Mouse (Mus musculus) heart, embryonic 12.5 days (tissue): ENCODE measurements around the gene L3mbtl4. TPM values are rescaled to one million over a fixed set of nuclear protein-coding genes. Genes with fewer than 3 reads are reported as not detected.

Experiments
- ATAC-seq: fragments of 200-750 bp; cut with Nextera tagmentation; 2 replicates; pipeline ENCODE4 v1.8.0; 2017; ENCODE audit warnings: moderate TSS enrichment, moderate library complexity; ENCODE audit not compliant: insufficient number of reproducible peaks, low FRiP score
- H3K27ac ChIP-seq: fragments of 300-500 bp; sonication (generic); 2 replicates; pipeline ENCODE4 v1.5.1; 2016; ENCODE audit warnings: mild to moderate bottlenecking, moderate library complexity; ENCODE audit not compliant: poor library complexity, severe bottlenecking
- H3K27me3 ChIP-seq: fragments of 300-500 bp; sonication (generic); replicated peaks from 2 replicates; pipeline ENCODE4 v1.6.1; 2016; ENCODE audit warnings: mild to moderate bottlenecking, moderate library complexity
- H3K36me3 ChIP-seq: fragments of 300-500 bp; sonication (generic); 2 replicates; pipeline ENCODE4 v1.6.1; 2016; ENCODE audit warnings: mild to moderate bottlenecking, moderate library complexity
- H3K4me1 ChIP-seq: fragments of 300-500 bp; sonication (generic); replicated peaks from 2 replicates; pipeline ENCODE4 v1.6.1; 2016; ENCODE audit warnings: mild to moderate bottlenecking
- H3K4me2 ChIP-seq: fragments of 300-500 bp; sonication (generic); 2 replicates; pipeline ENCODE4 v1.6.1; 2016; ENCODE audit warnings: mild to moderate bottlenecking, moderate library complexity
- H3K4me3 ChIP-seq: fragments of 300-500 bp; sonication (generic); 2 replicates; pipeline ENCODE4 v1.5.1; 2016; ENCODE audit warnings: mild to moderate bottlenecking
- H3K9ac ChIP-seq: fragments of 300-500 bp; sonication (generic); 2 replicates; pipeline ENCODE4 v1.6.1; 2016; ENCODE audit warnings: mild to moderate bottlenecking, moderate library complexity
- H3K9me3 ChIP-seq: fragments of 300-500 bp; sonication (generic); replicated peaks from 2 replicates; pipeline ENCODE4 v1.6.1; 2016; ENCODE audit warnings: mild to moderate bottlenecking, moderate library complexity
- WGBS: fragments of 180-500 bp; shearing (Covaris S2); methylation state at CpG from one replicate; pipeline ENCODE4 v1.1.7; 2016; 5-methylcytosine and 5-hydroxymethylcytosine counted together
- polyA plus RNA-seq: library from polyadenylated mRNA; unstranded; fragments of >200 nt; fragmentation: Nextera tagmentation; extraction: Ambion mirVana; gene quantifications from 2 replicates; pipeline ENCODE4 v1.2.1, GENCODE M21; 2016

L3mbtl4 gene
- polyA plus RNA-seq, 1 experiment from 2014 or later, result 0.08 TPM

DNA sequence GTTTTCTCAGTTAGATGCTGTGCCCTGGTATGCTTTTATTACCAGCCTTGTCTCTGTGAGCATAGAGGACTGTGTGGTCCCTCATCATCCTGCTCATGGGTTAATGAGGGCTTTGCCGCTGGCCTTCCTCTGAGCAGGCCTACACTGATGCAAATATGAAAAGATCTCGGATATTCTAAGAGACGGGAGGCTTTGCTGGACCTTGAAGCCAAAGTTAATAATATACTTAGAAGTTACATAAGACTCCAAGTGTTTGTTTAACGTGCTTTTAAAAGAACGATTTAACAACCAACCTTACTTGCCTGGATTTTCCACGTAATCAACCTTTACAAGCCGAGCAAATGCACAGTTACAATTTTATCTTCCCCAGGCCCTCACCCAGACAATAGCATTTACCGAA, 15.1 kb downstream of the L3mbtl4 start:
- no peak overlapping the region for H3K9ac ChIP-seq
- no peaks in the 10 kb centered on the region for H3K27me3 ChIP-seq
- H3K4me1 ChIP-seq, result no peaks in the 10 kb centered on the region
- no peak for ATAC-seq
- no peak overlapping the region for H3K27ac ChIP-seq
- H3K4me2 ChIP-seq, result no peak overlapping the region
- WGBS, result 79% methylated on average over 8 of the region's 8 CpGs
- no peaks in the 10 kb centered on the region for H3K36me3 ChIP-seq
- no peaks in the 10 kb centered on the region for H3K9me3 ChIP-seq
- no peak overlapping the region for H3K4me3 ChIP-seq

DNA sequence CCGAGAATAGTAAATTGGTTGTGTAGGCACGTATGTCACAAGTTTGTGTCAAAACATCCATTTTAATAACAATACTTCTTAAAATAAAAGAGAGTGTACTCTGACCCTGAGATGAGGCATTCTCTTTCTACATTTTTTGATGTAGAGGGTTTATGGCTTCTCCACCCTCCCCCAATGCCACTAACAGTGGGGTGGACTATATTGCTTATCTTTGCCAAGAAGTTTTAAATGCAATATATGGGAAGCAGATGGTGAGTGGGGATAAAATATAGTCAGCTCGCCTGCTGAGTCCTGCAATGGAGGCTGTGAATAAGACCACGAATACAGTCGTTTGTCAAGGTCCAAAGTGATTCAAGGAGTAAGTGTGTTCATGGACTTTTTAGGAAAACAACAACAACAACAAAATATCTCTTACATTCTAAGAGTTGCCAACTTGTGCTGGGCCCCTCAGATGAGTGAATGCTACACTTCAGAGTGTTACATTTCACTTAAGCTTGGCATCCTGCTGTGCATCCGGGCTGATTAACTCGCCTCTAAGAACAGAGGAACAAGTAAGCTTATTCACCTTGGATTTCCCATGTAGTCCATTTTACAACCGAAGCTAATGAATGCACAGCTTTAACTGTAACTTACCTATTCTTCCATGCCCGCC, 18.2 kb downstream of the L3mbtl4 start:
- no peak for ATAC-seq
- no peaks in the 10 kb centered on the region for H3K4me1 ChIP-seq
- H3K27ac ChIP-seq, result no peak overlapping the region
- peaks cover 10% of the 10 kb centered on the region for H3K9me3 ChIP-seq
- 65% methylated on average over 9 of the region's 9 CpGs for WGBS
- no peak overlapping the region for H3K4me3 ChIP-seq
- no peak overlapping the region for H3K9ac ChIP-seq
- no peaks in the 10 kb centered on the region for H3K36me3 ChIP-seq
- no peak overlapping the region for H3K4me2 ChIP-seq
- no peaks in the 10 kb centered on the region for H3K27me3 ChIP-seq

- Histone ChIP-seq H3K9ac (no peak overlapping the region), H3K27me3 (no peaks in the 10 kb centered on the region), H3K27ac (no peak overlapping the region), H3K36me3 (no peaks in the 10 kb centered on the region), H3K9me3 (0 out of 2 replicates have a peak, but pooled peaks cover 6% of the 10 kb centered on the region), H3K4me3 (no peak overlapping the region), H3K4me2 (no peak overlapping the region), H3K4me1 (no peaks in the 10 kb centered on the region)
- ATAC-seq, result no peak
- whole genome bisulfite sequencing, result 61% methylated on average over 6 of the region's 6 CpGs
Observed at GRCm38 (mm10) chr17:68308381-68308780, 34.8 kb downstream of the L3mbtl4 start.

- no peak for ATAC-seq
- Histone ChIP-seq H3K27me3 (no peaks in the 10 kb centered on the region), H3K4me2 (no peak overlapping the region), H3K9ac (no peak overlapping the region), H3K27ac (no peak overlapping the region), H3K36me3 (no peaks in the 10 kb centered on the region), H3K4me1 (no peaks in the 10 kb centered on the region), H3K9me3 (no peaks in the 10 kb centered on the region), H3K4me3 (no peak overlapping the region)
- 84% methylated on average over 5 of the region's 5 CpGs for WGBS
Observed at GRCm38 (mm10) chr17:68312286-68312927, 38.8 kb downstream of the L3mbtl4 start.

DNA sequence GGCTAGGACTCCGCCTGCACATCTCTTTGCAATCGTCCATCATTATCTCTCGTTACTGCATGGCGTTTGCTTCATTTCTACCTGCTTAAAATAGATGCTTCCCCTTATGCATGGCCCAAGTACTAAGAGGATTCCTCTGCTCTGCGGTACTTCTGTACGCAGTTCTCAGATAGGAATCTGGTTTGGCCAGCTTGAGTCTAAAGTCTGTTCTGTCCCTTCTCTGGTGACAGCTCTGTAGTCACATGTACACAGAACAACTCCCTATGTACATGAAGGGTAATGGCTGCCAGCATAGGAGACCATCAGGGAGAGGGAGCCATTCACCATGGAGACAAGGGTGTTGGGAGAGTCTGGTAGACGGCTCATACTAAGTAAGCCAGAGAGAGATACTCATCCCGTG, 47.3 kb downstream of the L3mbtl4 start:
- Histone ChIP-seq H3K9ac (no peak overlapping the region), H3K27me3 (no peaks in the 10 kb centered on the region), H3K4me2 (no peak overlapping the region), H3K27ac (no peak overlapping the region), H3K9me3 (no peaks in the 10 kb centered on the region), H3K4me1 (no peaks in the 10 kb centered on the region), H3K4me3 (no peak overlapping the region), H3K36me3 (no peaks in the 10 kb centered on the region)
- 65% methylated on average over 8 of the region's 8 CpGs for WGBS
- no peak for ATAC-seq

GRCm38 (mm10) chr17:68322607-68323006, 49.0 kb downstream of the L3mbtl4 start:
- Histone ChIP-seq H3K4me1 (no peaks in the 10 kb centered on the region), H3K27me3 (no peaks in the 10 kb centered on the region), H3K36me3 (no peaks in the 10 kb centered on the region), H3K4me3 (no peak overlapping the region), H3K27ac (no peak overlapping the region), H3K4me2 (no peak overlapping the region), H3K9ac (no peak overlapping the region), H3K9me3 (no peaks in the 10 kb centered on the region)
- no peak for ATAC-seq
- 51% methylated on average over 3 of the region's 3 CpGs for WGBS

DNA sequence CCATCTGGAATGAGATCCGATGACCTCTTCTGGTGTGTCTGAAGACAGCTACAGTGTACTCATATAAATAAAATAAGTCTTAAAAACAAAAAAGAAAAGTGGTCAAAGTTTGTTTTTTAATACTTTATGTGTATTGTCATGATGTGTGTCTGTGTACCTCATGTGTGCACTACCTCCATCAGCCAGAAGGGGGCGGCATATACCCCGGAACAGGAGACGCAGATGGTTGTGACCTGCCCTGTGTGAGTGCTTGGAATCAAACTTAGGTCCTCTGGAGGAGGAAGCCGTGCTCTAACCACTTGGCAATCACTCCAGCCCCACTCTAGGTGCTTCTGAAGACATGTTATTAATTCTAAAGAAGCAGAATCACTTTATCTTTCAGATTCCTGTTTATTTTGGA, 58.6 kb downstream of the L3mbtl4 start:
- Histone ChIP-seq H3K4me3 (no peak overlapping the region), H3K4me1 (no peaks in the 10 kb centered on the region), H3K9me3 (0 out of 2 replicates have a peak, but pooled peaks cover 5% of the 10 kb centered on the region), H3K27me3 (no peaks in the 10 kb centered on the region), H3K36me3 (no peaks in the 10 kb centered on the region), H3K27ac (no peak overlapping the region), H3K4me2 (no peak overlapping the region), H3K9ac (no peak overlapping the region)
- WGBS, result 76% methylated on average over 5 of the region's 5 CpGs
- no peak for ATAC-seq

DNA sequence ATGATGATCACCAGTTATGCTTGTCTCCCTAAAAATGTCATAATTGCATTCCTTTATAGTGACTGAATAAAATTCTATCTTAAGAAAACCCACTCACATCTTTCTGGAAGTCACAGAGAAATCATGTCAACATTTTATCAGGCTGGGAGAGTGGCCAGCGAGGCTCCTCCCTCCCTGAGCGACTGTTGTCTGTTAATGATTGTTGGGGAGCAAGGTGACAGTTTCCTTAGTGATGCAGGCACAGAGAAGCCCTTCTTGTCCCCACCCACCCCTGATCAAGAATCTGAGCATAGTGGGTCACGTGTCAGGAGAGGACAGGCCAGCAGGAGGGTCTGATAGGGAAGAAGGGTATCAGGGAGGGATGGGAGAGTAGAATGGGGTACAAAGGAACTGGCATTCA, 59.8 kb downstream of the L3mbtl4 start:
- Histone ChIP-seq H3K36me3 (no peaks in the 10 kb centered on the region), H3K9me3 (0 out of 2 replicates have a peak, but pooled peaks cover 5% of the 10 kb centered on the region), H3K9ac (no peak overlapping the region), H3K4me1 (no peaks in the 10 kb centered on the region), H3K4me3 (no peak overlapping the region), H3K27me3 (no peaks in the 10 kb centered on the region), H3K27ac (no peak overlapping the region), H3K4me2 (no peak overlapping the region)
- WGBS, result 45% methylated on average over 3 of the region's 3 CpGs
- ATAC-seq, result no peak

GRCm38 (mm10) chr17:68338917-68339553, 65.4 kb downstream of the L3mbtl4 start:
- Histone ChIP-seq H3K27me3 (no peaks in the 10 kb centered on the region), H3K36me3 (no peaks in the 10 kb centered on the region), H3K9ac (no peak overlapping the region), H3K4me3 (no peak overlapping the region), H3K27ac (no peak overlapping the region), H3K4me1 (no peaks in the 10 kb centered on the region), H3K4me2 (no peak overlapping the region), H3K9me3 (no peaks in the 10 kb centered on the region)
- 79% methylated on average over 3 of the region's 3 CpGs for WGBS
- ATAC-seq, result no peak

DNA sequence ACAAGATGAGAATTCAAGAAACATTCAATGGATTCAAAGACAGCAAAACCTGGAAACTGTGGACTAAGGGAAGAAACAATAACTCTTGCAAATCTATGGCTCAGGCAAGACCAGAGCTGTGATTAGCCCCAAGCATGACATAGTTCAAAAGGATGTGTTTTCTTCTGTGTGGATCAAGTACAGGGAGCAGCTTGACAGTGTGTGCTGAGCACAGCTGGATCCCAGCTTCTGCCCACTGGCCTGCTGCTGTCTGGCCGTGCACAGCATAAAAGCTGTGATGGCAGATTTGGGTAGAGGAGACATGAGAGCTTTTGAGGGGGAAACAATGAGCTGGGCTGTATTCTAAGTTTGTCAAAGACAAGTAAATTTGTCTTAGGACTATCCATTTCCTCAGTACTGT, 84.1 kb downstream of the L3mbtl4 start:
- WGBS, result 62% methylated on average over 1 of the region's 1 CpGs
- no peak for ATAC-seq
- H3K27me3 ChIP-seq, result no peaks in the 10 kb centered on the region

GRCm38 (mm10) chr17:68371101-68371500, 97.5 kb downstream of the L3mbtl4 start:
- Histone ChIP-seq H3K4me3 (no peak overlapping the region), H3K27ac (no peak overlapping the region), H3K36me3 (no peaks in the 10 kb centered on the region), H3K9me3 (0 out of 2 replicates have a peak, but pooled peaks cover 2% of the 10 kb centered on the region), H3K27me3 (no peaks in the 10 kb centered on the region), H3K4me2 (no peak overlapping the region), H3K9ac (no peak overlapping the region), H3K4me1 (no peaks in the 10 kb centered on the region)
- 73% methylated on average over 1 of the region's 1 CpGs for WGBS
- no peak for ATAC-seq

More for the DNA sequence above, 84.1 kb downstream of the L3mbtl4 start:
- H3K4me3 ChIP-seq, result no peak overlapping the region
- H3K36me3 ChIP-seq, result no peaks in the 10 kb centered on the region
- H3K4me2 ChIP-seq, result no peak overlapping the region
- H3K9me3 ChIP-seq, result 0 out of 2 replicates have a peak, but pooled peaks cover 4% of the 10 kb centered on the region
- H3K27ac ChIP-seq, result no peak overlapping the region
- H3K4me1 ChIP-seq, result no peaks in the 10 kb centered on the region
- H3K9ac ChIP-seq, result no peak overlapping the region
